Mouse (Mus musculus): ENCODE measurements at regions not wholly inside any gene's neighbourhood (a gene's known extent, or its start where the extent isn't known, plus 50 kb on each side); places are given as distances from the start of the nearest gene placed in this dataset.
A peak's percentile ranks its signal among the peaks of the same experiment; 100 is the strongest.

GRCm38 (mm10) chr10:118603857-118604414, 163.1 kb downstream of the Ifng start:
- DNase-seq (ENCODE audit: low read depth, low spot score) = no peak

DNA sequence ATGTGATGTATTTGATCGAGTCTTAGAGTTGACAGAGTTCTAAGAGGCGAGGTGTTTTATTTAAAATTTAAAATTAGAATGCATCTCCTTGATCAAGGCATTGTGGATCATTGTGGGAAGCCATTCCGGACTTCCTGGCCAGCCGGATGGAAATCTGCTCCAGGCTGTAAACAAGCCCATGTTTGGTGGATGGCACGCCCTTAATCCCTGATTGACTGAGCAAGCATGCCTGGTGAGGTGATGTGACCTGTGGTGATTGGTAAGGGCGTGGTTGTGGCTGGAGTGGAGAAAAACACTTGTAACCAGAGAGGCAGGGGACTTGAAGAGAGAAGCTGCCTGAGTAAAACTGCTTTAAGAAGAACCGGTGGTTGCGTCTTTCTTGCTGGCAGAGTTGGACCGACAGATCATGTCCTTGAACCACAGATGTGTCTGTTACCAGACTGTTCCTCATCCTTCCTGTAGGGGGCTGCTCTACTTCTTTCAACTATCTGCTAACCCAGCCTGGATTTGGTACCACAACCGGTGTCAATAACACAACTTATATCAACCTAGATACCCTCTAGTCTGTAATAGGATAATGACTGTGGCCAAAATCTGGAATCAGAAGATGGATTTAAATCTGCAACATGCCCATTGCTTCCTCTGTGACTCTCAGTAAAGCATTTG, 164.4 kb downstream of the Ifng start:
- DNase-seq (ENCODE audit: low read depth, low spot score) = no peak

DNA sequence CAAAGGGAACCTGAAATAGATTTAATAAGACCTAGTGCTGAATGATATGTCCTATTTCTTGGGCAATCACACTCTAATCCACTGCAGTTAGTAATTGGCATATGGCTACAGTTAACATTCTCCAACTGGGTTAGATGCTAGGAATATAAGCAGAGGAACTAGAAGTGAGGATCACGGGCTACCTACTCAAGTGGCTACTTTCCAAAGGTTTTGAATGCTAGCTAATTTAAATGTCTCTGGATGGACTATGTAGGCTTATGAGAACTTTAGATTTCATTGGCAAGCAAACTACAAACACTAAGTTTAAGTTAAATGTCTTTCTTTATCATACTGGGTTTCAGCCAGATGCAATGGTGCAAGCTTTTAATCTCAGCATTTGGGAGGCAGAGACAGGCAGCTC, 166.6 kb downstream of the Ifng start:
- no peak for DNase-seq (ENCODE audit: low read depth, low spot score)

DNA sequence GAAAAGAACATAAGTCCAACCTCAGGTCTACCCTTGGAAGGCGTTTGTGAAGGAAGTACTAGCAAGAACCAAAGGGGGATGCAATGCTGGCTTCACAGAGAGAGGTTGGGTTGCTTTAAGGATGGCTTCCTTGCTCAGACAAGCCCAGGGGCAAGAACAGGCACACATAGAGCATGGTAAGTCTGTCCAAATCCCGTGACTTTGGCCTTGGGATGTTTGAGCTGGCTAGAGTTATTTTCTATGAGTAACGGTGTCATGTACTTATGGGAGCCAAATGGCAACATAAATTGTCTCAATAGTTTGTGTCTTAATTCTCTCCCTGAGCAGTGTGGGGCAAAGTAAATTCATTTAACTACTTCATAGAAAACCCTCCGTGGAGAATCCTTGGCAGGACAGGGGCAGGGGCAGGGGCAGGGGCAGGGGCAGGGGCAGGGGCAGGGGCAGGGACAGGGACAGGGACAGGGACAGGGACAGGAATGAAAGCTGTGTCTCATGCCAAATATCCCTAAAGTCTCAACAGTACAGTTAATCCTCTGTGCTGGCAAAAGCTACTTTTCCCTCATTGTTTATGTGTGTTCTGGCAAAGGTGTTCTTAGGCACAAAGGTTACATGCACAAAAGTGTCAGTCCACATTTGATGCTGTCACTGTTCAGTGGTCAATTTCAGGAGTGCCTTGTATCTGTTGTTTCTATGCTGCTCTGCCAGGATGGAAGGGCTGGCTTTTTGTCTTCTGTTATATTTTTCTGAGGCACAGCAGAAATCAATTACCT, 167.7 kb downstream of the Ifng start:
- DNase-seq (ENCODE audit: low read depth, low spot score) = no peak

DNA sequence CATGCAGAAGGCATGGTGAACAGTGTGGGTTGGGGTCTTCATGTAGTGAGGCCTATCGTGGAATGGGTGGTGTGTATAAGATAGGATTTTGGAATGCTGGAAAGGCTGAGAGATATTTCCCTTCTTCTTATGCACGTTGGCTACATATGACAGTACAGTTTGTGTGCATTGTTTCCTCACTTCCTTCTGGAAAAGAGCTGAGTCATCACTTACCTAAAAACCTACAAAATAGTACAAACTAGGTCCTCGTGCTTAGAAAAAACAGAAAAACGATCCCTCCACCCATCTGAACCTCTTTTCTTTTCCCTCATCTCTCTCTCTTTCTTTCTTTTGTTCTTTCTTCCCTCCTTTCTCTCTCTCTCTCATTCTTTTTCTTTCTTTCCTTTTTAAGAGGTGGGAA, 168.3 kb downstream of the Ifng start:
- DNase-seq (ENCODE audit: low read depth, low spot score) = no peak

GRCm38 (mm10) chr10:118610868-118611461, 170.1 kb downstream of the Ifng start:
- DNase-seq (ENCODE audit: low read depth, low spot score) = peak; percentile 95

DNA sequence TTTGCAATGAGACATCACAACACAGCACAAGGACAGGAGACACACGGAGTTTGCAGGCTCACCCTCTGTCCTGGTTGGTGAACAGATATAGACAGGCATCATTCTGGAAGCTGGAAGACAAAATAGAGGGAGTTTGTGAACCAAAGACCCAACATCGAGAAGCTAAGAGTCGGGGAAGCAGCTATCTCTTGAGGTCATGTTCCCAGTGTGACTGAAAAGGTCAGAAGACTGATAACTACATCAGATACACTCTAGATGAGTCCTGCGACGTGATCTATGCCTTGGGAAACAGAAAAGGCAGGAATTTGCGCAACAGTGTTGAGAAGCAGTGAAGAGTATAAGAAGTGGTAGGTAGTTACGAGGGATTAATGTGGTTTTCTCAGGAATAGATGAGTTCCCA, 171.2 kb downstream of the Ifng start:
- peak; percentile 96 for DNase-seq (ENCODE audit: low read depth, low spot score)

- DNase-seq (ENCODE audit: low read depth, low spot score) = peak; percentile 94
Measured at GRCm38 (mm10) chr10:118613056-118613695, 172.3 kb downstream of the Ifng start.

GRCm38 (mm10) chr10:118614251-118614865, 173.5 kb downstream of the Ifng start:
- peak; percentile 97 for DNase-seq (ENCODE audit: low read depth, low spot score)

DNA sequence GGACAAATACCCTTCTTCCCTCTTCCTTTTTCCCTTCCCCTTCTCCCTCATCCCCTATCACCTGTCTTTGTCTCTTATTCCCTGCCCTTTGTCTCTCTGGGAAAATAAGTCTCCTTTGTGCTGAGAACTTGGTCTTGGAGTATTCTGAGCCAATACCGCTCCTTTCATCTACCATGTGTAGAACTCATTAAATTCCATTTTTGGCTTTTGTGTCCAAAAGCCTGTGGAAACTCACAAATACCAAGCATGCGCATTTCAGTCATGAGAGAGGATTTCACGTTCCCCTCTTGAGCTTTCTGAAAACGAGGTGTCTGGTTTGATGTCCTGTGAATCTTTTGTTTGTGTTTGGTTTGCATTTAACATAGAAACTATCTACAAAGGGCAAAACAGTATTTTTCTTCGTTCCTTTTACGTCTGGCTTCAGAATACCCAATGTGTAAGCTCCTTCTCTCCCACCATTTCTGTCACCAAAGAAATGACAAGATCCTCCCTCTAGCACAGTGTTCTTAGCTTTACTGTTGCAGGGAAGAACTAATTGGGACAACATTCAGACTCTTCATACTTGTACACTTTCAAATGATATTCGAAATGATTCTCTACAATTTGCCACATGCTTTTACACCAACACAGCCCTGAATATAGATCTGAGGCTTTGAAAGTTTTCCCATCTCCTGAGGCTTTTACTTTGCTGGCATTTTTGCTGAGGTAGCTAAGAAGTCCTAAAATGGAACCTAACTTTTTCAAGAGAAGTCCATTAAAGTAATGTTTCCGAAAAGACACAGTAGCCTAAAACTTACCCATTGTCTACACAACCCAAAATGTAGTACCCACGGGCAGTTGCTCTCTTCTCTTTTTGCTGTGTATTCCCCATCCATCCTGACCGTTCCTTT, 174.5 kb downstream of the Ifng start:
- peak; percentile 94 for DNase-seq (ENCODE audit: low read depth, low spot score)

DNA sequence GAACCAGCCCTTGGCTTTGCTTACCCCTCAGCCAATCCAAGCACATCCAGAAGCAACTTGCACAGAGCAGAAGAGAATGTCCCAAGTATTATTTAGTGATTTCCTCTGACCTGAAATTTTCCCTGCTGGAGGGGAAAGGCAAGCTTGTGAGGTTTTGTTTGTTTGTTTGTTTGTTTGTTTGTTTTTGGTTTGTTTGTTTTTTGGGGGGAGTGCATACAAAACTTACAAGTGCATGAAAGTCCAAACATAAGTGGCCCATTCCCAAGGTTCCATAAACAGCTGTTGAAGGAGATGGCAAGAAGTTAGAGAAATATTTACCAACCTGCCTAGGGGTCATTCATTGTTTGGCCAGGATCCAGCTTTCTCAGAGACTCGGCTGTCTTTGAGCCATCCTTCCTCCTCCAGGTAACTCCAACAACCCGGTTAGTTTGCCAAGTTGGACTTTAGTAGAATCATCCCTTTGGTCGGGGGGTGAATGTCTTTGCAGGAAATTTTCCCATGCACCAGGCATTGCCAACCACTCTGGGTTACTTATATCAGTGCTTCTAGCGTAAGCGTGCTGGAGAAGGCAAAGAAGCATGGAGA, 175.3 kb downstream of the Ifng start:
- peak; percentile 96 for DNase-seq (ENCODE audit: low read depth, low spot score)

GRCm38 (mm10) chr10:118617291-118618044, 176.6 kb downstream of the Ifng start:
- DNase-seq (ENCODE audit: low read depth, low spot score) = peak; percentile 94

DNA sequence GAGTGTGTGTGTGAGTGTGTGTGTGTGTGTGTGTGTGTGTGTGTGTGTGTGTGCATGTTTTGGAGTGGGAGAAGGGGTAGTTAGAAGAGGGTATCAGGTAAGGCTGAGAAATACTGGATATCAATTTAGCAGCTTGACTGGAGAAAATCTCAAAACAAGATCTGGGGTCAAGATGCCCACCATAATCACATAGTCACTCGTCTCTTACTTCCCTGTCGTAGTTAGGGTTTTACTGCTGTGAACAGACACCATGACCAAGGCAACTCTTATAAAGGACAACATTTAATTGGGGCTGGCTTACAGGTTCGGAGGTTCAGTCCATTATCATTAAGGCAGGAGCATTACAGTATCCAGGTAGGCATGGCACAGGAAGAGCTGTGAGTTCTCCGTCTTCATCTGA, 177.4 kb downstream of the Ifng start:
- peak; percentile 87 for DNase-seq (ENCODE audit: low read depth, low spot score)

GRCm38 (mm10) chr10:118618766-118619600, 178.1 kb downstream of the Ifng start:
- DNase-seq (ENCODE audit: low read depth, low spot score) = peak; percentile 94

DNA sequence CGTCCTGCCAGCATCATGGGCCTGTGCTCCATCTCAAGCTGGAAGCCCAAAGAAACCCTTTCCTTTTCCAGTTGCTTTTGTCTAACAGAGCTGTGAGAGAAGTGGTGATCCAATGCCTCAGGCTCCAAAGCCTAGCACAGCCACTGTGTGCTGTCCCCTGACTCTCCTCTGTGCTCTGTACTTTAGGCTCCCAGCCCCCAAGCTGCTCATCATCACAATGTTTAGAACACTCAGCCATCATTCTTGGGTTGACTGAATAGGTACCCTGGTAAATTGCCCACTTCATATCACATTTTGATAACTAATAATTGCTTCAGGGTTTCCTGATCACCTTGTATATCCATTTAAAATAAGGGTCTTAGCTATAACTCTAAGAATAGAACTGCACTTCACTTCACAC, 178.8 kb downstream of the Ifng start:
- DNase-seq (ENCODE audit: low read depth, low spot score) = no peak

GRCm38 (mm10) chr10:118620611-118621010, 179.8 kb downstream of the Ifng start:
- peak; percentile 96 for DNase-seq (ENCODE audit: low read depth, low spot score)

GRCm38 (mm10) chr10:118621546-118621945, 180.7 kb downstream of the Ifng start:
- peak; percentile 94 for DNase-seq (ENCODE audit: low read depth, low spot score)

DNA sequence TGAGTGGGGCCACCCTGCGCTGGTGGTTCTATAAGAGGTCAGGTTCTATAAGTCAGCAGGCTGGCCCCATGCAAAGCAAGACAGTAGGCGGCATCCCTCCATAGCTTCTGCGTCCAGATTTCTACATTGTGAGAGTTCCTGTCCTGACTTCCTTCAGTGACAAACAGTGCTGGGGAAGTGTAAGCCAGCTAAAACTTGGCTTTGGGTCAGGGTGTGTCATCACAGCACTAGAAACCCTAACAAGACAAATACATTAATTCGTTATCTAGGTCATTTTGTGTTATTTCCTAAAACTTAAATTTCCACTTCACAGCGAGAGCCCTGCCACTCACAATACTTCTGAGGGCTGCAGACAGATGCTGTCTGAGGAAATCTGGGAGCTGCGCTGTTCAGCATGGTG, 181.3 kb downstream of the Ifng start:
- peak; percentile 97 for DNase-seq (ENCODE audit: low read depth, low spot score)

All from 3T3-L1 (cell line).